Mouse (Mus musculus) gastrocnemius, adult 8-10 months (tissue): ENCODE data around the gene Eif4e3. TPM values are rescaled to one million over a fixed set of nuclear protein-coding genes. Genes with fewer than 3 reads are reported as not detected.
A peak's percentile ranks its signal among the peaks of the same experiment; 100 is the strongest.

Experiments used
- DNase-seq, 2 experiments: peaks; one replicate each; pipeline ENCODE4 v3.0.0; 2022; ENCODE audit warnings: low spot score in 2 of 2
- total RNA-seq, 4 experiments: library from RNA; stranded (reverse); gene quantifications; 2 replicates each; pipeline ENCODE4 v1.2.4; 2022

The Eif4e3 gene
- total RNA-seq, 4 experiments from 2014 or later: 30.8 to 37.5 (median 31.9) TPM

GRCm38 (mm10) chr6:99665457-99666317, 884 bp downstream of the Eif4e3 start:
- no peak for DNase-seq

DNA sequence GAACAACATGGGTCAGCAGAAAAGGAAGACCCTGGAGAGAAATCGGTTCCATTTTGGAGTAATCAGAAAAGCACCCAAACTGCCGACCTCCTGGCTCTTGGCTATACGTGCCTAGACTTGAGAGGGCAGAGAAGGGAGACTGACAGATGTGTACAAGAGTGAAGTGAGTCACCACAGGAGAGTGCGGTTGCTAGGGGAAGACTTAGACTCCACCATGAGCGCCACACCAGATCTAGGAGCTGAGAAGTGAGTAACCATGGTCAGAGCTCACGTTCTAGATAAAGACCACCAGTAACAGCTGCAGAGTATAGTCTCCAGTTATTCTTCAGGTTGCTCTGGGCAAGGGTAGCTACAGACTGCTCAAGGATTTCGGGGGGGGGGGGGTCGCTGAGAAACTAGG, 3.3 kb downstream of the Eif4e3 start:
- DNase-seq: no peak

GRCm38 (mm10) chr6:99660443-99660842, 6.1 kb downstream of the Eif4e3 start:
- no peak for DNase-seq

DNA sequence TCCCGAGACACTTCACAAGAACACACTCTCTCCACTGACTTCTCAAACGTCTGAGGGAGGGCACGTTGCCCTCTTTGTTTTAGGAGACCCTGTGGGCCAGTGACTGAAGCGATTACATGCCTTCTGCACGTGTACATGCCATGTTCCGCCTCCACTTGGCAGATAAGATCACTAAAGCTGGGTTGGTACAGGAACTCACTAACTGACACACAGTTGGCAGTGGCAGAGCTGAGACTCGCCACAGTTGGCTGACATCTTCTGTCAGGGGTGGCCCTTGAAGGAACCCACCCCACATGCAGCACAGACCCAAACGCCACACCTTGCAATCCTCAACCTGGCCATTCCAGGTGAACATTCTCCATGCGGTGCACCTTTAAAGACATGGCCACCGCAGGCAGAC, 8.0 kb downstream of the Eif4e3 start:
- DNase-seq: no peak

DNA sequence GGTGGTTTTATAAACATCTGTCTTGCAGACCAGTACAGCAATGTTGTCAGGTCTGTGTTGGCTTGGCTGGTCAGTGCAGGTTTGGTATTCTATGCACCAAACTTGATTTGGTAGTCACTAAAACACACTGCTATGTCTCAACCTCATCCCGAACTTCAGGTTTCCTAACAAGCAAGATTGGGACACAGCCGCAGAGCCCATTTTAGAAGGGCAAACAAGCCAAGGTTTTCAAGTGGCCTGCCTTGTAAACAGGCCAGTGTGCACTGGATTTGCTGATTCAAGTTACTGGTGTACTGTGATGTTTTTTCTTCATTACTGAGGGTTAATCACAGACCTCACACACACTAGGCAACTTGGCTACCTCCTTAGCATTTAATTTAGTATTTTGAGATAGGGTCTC, 10.5 kb downstream of the Eif4e3 start:
- DNase-seq: no peak

DNA sequence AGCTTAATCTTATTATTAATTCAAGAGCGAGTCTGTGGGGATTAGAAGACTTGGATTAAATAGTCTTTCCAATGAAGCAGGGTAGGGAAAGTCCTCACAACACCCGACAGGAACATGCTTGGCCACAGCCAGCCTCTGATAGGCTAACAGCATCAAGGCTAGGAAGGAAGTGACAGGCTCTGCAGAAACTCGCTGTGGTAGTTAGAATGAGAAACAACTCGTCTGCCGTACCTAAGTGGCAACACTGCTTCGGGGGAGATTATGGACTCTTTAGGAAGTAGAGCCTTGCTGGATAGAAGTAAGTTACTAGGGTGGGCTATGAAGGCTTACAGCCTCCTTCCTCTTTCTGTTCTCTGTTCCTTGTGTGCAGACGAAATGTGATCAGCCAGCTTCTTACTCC, 11.1 kb downstream of the Eif4e3 start:
- no peak for DNase-seq

DNA sequence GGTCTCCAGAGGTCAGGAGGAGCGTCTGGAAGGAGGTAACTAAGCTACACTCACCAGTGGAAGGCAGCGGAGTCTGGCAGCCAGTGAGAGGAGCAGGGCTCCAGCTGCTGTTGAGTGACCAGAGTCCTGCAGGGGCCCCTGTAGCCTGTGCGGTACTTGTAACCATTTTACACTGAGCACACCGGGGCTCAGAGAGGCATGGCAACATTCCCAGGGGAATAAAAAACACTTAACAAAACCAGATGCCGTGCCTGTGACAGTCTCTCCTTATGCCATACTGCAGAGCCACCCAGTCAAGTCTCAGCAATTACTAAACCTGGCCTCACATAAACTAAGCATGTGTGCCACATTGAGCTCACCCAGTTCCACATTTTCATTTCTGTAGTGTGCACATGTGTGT, 12.2 kb downstream of the Eif4e3 start:
- no peak for DNase-seq

GRCm38 (mm10) chr6:99652341-99652740, 14.2 kb downstream of the Eif4e3 start:
- DNase-seq: no peak

GRCm38 (mm10) chr6:99649307-99649706, 17.3 kb downstream of the Eif4e3 start:
- no peak for DNase-seq

- no peak for DNase-seq
Observed at GRCm38 (mm10) chr6:99646344-99646743, 20.2 kb downstream of the Eif4e3 start.

- no peak for DNase-seq
Observed at GRCm38 (mm10) chr6:99644876-99645275, 21.7 kb downstream of the Eif4e3 start.

DNA sequence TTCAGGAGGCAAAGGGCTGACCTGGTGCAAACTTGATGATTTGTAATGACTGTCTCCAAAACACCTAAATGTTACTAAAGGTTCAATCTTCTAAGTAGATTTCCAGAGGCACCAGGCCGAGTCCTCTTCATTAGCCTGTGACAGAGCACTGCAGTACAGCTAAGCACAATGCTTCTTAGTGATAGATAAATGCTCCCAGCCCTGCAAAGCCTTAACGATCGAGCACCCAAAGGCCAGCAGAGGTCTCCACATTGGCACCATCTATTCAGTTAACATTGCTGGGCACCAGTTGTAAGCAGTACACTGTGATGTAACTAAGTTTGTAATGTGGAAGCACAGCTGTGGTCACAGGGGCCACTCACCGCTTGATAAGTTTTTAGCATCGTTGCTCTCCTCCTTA, 22.2 kb downstream of the Eif4e3 start:
- DNase-seq: no peak

DNA sequence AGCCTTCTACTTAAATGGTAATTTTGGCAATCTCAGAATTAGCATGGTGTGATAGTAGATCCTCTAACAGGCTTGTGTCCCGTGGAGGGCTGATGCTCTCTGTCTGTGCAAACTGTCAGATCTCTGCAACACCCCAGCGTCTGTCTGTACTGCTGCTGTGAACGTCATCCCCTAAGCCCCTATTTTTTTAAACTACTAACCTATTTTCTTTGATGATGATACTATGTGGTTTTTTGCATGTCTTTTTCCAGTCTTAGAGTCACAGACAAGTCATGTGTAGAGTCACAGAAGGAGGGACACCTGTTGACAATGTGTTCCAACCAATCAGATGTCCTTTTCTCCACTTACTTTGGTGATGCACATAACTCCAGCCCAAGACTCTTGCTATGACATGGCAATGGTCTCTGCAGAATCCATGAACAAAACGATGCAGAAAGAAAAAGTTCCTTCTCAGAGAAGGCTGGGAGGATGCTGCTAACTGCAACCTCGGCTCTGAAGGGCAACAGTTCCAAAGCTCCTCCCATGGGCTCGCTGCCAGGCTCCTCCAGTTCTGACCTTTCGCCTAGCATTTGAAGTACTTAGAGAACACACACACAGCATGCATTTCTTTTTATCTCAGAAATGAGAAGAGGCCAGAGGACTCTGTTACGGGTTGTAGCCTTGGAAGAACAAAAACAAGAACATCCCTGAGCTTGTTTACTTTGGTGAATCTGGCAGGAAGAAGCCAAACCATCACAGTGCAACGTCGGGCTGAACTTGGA, 23.0 kb downstream of the Eif4e3 start:
- peak; percentile 35 to 46 for DNase-seq

GRCm38 (mm10) chr6:99637456-99637855, 29.1 kb downstream of the Eif4e3 start:
- DNase-seq: no peak

DNA sequence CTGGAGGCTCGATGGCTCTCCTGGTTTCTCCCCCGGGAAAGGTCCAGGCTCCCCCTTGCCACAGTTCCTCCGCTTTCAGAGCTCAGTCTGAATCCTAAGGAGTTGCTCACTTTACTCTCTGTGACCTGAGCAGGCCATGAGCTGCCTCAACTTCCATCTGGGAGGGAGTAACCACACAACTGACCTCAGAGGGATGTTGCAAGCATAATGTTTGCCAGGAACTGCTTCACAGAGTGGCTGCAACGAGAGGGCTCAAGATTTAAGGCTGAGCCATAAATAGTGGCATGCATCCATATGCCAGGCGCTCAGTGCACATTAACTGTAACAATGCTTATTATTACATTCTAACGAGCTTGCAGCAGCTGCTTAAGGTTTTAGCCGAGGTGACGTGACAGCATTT, 29.8 kb downstream of the Eif4e3 start:
- no peak for DNase-seq

GRCm38 (mm10) chr6:99636121-99636520, 30.4 kb downstream of the Eif4e3 start:
- DNase-seq: no peak

DNA sequence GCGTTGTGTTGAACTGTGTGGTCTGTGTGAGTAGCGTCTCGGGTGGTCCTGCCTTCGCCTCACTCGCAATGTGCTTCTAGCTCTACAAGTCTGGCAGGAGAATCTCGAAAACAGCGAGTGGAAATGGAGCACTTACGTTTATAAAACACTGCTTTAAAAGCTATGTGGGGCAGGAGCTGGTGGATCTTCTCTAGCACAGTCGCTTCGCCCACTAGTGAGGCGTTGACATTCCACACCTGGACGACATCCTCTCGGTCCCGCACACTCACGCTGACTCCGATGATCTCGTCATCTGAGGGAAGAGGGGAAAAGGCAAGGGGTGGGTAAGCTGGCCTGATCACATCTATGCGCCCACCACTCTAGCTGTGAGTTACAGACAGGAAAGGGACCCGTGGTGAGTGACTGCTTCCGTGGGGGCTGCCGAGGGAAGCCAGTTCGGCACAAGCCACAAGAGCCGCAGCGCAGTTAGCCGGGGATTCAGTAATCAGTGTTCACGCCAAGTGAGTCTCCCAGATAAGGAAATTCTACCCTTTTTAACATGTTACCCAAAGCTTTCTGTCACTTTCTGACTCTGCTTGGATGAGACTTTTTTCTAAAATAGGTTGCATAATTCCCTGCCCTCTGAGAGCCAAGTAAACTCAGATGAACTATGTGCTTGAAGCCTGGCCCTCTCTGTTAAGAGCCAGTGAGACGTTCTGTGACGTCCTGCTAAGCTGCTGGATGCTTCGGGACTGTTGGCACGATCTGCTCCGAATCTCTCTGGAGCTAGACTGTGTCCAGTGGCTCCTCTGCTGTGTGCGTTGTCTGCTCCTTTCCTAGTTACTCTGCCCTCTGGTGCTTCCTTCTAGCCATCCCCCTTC, 34.2 kb downstream of the Eif4e3 start:
- DNase-seq: peak in 1 of 2 experiments; percentile 34

GRCm38 (mm10) chr6:99631637-99632036, 34.9 kb downstream of the Eif4e3 start:
- no peak for DNase-seq

- DNase-seq: no peak
Observed at GRCm38 (mm10) chr6:99629726-99630458, 36.7 kb downstream of the Eif4e3 start.

DNA sequence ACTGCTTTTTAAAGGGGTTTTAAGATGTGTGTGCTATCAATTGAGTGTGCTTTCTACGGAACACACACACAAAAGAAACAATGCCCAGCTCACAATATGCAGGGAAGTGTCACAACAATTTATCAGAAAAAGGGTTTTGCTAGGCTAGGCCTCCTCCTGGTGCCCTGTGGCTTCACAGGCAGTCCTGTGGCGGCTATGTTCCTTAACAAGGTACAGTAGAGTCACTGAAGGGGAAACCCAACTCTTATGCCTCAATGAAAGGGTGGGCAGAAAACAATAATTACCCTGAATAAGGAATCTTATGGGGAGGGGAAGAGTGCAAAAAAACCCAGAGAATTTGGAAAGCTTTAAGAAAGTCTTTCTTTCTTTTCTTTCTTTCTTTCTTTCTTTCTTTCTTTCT, 40.2 kb downstream of the Eif4e3 start:
- DNase-seq: no peak

DNA sequence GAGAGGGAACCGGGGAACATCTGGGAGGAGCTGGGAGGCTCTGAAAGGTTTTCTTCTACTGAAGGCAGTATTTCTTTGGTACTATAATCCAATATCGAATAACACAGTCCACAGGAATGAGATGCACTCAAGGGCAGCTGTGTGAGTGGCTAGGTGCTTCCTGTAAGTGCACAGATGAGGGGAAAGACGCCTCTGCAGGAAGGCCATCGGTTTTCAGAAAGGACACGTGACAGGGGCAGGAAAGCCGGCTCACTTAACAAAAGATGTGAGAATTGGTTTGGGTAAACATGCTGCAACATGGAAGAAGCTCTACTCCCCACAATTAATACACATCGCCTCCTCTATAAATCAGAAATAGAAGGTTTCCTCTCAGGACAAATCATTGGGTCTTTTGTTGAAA, 40.8 kb downstream of the Eif4e3 start:
- DNase-seq: no peak
